Mouse (Mus musculus) erythroid progenitor cell, adult 5-6 weeks (primary cell): ENCODE measurements at regions not wholly inside any gene's neighbourhood (a gene's known extent, or its start where the extent isn't known, plus 50 kb on each side); places are given as distances from the start of the nearest gene placed in this dataset.

Experiments used
- ATAC-seq: replicated peaks from 2 replicates; pipeline ENCODE4 v1.8.0; 2016; ENCODE audit warnings: moderate number of reproducible peaks, mild to moderate bottlenecking, moderate TSS enrichment, inconsistent platforms; ENCODE audit not compliant: poor library complexity, low FRiP score, severe bottlenecking

DNA sequence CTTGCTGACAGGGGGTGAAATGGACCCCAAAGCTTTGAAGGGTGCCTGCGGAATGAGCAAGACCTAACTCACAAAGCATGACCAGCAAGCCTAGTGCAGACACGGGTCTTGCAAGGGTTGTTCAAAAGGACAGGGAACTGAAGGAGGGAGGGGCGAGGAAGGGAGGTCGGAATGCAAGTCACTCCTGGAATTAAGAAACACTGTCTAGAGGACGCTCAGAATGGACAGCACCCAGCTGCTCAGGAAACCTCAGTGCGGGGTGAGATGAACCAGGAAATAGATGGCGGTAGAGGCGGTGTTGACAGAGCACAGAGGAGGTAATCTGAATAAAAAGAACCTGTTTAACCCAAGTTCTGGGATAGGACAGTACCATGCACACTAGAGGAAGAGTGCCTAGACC lies 260.4 kb upstream of the Pard3b start:
- ATAC-seq, result no peak

DNA sequence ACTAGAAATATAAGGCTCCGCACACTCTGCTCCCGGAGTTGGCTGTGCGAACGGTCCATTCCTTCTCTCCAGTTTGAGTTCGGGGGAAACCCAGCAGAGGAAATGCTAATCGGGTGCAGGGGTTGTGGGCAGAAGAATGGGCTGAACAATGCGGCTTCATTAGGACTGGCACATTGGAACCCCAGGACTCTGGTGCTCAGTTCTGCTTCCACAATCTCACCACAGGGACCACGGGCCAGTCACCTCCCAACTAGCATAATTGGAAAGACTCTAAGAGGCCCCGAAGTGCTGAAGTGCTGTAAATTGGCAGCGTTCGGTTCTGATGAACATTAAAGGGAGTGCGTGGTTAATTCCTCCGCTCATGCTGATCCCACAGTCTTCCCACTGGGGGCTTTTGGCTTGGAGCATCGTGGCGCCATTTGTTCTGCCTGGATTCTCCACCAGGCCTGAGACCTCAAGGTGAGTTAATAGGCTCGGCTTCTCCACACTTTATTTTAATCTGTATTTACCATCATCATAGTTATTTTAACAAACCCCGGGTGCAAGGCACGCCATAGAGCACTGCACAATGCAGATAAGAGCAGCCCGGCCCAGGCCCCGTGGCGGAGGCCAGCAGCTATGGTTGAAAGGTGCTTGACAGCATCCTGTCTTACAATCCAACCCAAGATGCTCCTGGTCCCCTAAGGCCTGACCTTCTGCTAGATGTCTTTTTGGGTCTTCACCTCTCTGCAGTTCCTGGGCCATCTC lies 258.7 kb upstream of the Pard3b start:
- ATAC-seq, result no peak

DNA sequence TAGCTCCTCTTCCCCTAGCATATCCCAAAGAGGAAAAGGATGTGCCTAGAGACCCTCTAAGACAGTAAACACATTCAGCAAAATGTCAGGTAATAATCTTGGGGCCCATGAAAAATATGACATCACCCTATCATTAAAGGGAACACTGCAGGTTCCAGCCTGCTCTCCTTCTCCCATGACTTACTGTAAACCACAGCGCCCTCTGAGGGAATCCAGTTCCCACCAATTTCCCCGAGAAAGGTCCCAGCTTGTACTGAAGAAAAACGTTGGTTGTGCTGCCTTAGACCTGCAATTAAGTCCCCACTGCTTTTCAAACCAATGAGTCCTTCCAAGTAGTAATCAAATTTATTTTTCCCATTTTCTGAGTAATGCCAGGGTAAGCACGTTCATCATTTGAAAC lies 251.0 kb upstream of the Pard3b start:
- ATAC-seq, result no peak

DNA sequence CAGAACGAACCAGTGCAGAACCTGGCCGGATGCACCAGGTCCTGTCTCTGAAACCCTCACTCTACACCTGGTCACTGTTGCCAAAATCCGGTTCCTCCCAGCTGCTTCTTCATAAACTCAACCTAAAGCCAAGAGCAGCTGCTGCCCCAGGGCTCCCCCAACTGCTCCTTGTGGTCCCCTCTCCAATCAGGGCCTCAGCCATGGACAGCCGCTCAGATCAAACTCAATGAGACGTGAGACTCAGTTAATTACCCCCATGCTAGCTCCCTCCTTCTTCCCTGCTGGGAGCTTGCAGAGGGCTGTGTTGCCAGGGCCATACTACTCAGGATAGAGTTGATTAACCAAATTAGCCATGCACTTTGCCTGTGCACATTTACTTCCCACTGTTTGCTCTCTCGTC lies 240.8 kb upstream of the Pard3b start:
- no peak for ATAC-seq

DNA sequence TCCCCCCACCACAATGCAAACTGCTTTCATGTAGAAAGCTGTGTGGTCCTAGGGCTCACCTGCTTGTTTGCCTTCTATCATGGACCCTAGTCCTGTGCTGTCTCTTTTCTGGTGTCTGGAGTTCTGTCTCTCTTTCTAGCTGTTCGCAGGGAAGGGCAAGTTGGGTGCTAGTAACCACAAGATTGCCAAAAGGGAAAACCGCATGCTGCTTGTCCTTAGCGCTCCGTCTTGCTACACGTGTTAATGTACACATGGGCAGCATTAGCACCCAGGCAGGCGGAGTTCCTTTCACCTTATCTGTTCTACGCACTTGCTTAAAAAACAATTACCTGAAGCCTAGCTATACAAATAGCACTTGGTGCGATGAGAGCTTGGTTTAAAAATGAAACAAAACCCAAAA lies 236.3 kb upstream of the Pard3b start:
- no peak for ATAC-seq

DNA sequence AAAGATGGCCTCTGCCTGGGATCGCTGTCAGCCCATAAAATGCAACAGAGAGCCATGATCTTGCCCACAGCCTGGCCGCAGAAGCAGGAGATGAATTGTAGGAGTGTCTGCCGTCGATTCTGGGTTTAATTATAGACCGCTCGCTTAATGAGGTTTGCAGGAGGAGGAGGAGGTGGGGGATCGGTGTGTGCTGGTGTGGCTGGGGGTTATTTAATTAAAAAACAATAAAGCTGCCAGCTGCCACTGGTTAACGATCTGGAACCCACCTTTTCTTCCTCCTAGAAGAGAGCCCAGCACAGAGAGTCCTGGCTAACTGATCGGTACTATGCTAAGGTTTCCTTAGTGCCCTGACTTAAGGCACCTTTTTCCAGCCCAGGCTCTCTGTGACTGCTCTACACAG lies 231.4 kb upstream of the Pard3b start:
- ATAC-seq, result no peak

DNA sequence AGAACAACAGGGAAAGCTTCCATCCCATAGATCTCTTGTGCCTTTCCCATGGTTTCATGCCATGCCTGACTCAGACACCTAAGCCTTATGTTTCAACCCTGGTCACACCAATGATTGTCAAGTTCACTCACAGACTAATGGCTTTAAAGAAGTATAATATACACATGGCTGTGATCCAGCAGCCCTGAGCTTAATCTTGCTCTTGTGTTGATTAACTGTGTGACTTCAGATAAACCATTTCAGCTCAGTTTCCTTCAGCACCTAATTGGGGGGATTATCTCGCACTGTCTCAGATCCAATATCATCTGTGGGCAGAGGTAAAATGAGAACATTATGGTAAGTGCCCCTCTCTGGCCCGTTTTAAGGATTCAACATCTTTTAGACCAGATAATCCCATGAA lies 223.9 kb upstream of the Pard3b start:
- ATAC-seq, result no peak

DNA sequence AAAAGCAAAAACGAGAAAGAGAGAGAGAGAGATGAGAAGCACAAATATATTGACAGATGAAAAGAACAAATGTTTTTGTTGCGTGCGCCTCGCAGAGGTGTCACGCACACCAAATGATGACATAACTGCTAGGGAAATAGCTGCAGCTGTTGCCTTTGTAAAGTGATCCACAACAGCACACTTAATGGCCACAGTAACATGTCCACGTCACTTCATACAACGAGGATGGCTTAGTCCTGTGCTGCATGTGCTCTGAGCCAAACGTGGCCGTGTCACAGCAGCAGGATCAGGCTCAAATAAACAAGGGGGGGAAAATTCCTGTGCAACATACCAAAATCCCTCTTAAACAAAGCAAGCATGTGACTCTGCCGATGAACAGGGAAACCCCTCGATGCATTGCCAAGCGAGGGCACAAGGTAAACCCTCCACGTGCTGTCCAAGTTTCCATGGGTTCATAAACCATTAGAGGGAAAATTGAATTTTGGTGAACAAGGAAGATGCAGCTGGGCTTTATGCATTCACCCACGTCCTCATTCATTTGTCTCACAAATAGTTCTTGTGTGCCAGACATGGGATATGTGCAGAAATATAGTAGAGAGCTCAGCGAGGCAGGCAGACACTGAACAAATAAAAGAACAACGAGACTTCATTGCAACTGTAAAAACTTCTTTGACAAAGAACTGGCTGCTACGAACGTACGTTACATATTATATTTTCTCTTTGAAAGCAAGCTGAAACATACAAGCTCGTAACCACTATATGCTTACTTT lies 223.0 kb upstream of the Pard3b start:
- ATAC-seq, result no peak

DNA sequence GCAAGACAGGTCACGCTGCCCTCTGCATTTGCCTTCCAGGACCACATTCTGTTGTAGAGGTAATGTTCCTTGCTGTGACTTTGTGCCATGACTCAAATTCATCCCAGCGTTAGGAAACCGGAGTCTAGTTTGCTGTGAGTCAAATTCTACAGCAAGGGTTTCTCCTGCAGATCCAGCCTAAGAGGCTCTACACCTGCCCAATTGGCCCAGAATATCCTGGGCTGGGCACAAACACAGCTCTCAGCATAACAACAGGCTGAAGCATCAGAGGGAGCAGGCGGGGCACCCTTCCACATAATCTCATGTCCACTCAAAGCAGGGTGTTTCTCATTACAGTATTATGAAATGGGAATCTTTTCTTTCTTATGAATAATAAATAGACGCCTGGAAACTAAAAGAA lies 220.2 kb upstream of the Pard3b start:
- no peak for ATAC-seq

DNA sequence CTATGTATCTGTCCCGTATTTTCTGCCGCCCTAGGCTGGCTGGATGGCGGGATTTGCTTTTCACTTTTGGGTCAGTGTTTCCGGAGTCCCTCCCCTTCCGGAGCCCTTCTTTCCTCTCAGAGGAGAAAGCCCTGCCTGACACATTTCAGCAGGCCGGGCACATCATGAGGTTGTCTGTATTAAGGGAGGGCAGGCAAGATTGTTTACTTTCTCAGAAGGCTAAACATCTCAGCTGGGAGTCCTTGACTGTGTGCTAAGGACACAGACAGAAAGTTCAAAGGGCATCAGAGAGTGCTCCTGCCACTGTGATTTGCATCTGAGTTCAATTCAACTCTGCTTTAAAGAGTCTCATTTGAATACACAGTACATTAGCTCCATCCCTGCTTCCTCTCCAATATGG lies 218.8 kb upstream of the Pard3b start:
- ATAC-seq, result no peak

DNA sequence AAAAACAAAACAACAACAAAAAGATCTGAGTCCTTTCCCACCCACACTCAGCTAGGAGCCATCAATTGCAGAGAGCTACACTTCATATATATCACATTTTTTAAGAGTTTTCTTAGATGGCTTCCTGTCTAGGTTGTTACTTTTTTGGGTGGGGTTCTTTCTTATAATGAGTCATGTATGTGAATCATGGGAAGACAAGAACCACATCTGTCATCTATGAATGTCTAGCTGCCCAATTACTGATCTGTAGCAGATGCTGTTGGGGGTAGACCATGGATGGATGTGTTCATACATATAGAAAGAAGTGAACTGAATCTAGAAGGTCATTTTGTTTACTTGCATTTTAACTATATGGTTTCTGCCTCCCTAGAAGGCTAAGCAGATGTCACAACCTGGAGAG lies 215.4 kb upstream of the Pard3b start:
- no peak for ATAC-seq

DNA sequence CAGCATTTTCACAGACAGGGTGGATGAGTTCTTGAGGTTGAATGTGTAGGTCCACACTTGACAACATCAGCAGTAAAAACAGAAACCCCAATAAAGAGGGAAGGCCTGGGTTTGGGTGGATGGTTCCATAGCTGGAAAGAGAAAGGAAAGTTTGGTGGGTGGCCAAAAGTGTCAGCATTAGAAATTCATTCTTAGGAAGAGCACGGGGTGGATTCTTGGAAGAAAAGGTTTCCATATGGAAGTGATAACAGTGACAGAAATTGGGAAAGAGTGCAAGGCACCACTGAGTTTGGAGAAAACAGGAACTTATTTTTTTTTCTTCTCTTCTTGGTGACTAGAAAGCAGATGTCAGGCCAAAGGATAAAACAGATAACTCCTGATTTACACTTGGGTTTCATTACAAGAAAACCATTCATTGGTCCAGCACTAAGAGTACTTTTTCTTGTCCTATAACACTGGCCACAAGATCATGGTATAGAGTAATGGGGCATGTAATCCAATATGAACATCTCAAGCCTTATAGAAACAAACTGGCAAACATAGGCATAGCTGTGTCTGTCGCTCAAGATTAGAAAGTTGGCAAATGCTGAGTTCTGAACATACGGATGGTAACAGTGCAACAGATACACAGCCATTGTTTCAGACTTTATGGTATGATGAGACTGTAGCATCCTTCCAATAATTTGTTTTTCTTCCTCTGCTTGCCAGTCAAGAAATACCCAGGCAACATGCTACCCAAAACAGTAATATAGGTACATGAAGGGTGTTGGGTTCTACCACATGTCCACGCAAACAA lies 209.7 kb upstream of the Pard3b start:
- no peak for ATAC-seq

DNA sequence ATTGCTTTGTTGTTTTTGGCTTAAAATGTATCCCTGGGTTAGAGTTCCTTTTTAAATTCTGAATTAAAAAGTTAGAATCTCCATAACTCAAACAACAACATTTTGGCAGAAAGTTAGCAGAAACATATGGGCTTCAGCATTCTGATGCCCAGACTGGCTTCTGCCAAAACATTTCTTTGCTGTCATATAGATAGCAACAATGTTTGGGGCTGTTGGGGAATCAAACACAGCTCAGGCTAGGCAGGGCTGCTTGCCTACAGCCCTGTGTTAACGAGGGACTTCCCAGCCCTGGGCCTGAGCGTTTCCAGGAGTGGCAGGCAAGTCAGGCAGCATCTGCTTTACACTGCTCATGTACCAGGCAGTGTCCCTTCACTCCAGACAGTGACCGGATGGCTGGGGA lies 201.0 kb upstream of the Pard3b start:
- ATAC-seq, result no peak

DNA sequence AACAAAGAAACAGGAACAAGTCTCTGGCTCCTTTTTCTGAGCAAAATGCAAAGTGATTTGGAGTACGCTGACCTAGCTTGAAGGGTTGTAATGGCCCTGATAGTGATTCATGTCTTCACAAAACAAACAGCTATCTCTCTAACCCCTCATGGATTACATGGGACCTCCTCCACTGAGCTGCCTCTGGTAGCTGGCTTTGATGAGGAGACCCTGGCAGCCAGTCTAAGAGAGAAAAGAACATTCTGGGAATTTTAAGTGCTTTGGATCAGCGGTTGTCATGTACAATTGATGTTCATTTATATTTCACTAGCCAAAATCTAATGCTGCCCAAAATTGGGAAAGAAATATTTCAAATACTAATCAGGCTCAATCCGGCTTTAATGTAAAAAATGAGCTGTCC lies 177.2 kb upstream of the Pard3b start:
- no peak for ATAC-seq

DNA sequence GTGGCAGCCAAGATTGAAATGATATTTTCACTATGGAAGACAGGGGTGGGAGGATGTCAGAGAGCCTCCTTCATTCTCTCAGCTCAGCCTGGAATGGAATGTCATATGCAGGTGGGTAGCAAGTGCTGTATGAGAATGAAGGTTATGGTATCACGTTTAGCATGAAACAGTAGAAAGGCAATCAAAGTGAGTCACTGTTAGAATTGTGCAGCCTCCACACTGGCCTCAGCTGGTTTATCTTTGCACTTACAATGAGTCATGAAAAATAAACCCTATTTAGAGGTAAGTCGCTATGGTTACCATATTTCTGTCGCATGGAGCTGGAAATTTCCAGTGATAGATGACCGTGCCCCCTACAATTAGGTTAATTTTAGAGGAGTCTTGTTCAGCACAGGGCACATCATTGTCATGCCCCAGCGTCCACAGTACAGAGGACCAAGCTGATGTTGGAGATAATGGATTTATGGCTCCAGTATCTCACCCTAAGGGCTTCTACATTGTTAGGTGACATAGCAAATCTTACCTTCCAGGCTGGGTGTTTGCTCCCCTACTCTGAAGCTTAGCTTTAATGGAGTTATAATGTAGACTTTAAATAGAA lies 167.9 kb upstream of the Pard3b start:
- no peak for ATAC-seq

DNA sequence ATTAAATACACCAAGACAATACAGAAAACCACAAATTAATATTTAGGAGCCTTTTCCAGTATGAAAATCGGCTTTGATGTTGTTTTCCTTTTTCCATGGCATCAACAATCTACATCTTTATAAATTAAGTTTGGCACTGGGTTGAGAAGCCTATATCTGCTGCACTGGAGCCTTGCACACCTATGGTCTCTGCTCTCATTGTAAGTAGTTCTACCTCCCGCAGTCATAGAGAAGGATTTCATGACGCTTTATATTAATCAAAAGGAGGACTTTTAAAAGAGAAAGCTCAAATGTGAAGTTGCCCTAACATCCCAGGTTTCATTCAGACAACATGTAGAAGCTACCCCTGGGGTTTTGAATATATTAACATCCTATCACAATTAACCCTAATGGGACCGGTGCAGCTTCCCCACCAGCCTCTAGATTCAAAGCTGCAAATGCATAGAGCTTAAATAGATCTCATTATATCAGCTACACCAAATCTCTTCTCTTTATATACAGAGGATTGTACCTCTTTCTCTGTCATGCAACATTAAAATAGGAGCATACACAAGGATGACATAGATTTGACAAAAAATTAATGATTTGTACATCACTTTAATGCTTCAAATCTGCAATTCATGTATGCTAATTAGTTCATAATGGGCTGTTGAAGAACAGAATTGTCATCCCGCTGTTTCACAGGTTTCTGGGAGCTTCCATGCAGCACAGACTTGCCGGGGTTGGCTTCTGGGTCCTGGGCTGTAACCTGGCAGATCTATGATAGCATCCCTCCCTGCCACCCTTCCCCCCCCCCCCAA lies 166.6 kb upstream of the Pard3b start:
- ATAC-seq, result no peak

DNA sequence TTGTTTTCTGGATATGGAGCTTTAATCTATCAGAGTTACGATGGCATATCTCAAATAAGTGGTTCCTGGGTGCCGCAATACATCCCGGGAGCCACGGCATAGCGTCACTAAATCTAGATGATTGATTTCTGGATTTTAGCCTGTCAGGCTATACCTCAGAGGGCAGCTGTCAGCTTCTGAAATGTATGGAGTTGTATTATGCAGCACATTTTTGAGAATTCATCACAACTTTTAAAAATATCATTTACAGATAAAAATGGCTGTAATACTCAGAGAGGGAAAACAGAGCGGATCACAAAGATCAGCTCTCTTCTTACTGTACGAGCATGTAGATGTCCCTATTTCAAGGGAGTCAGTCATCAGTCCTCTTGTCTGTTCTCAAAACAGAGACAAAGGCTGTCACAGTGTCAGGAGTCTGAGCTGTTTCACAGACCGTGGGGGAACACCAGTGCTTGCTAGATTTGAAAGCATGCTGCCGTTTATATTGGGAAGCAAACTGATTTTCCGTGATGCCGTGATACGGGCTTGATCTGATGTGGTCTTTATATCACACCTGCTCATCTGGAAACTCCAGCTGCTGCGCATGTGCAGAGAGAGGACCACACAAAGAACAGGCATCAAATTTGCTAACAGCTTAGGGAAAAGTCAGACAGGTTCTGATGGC lies 165.9 kb upstream of the Pard3b start:
- no peak for ATAC-seq

DNA sequence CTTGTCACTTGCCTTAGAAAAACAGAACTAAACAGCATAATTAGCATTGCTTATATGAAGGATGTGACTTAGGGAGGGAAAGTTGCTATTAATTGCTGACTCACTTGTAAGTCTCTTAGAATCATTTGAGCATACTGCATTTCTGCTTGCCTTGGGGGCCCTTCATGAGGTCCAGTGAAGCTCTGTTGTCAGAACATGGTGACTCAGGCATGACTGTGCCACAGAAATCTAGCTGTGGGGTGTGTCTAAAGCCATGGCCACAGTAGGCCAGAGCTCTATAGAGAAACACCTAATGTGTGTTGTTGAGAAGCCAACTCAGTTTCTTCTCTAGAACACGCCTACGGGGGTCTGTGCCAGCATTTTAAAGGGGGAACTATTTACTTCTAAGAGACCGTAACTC lies 153.2 kb upstream of the Pard3b start:
- ATAC-seq, result no peak

DNA sequence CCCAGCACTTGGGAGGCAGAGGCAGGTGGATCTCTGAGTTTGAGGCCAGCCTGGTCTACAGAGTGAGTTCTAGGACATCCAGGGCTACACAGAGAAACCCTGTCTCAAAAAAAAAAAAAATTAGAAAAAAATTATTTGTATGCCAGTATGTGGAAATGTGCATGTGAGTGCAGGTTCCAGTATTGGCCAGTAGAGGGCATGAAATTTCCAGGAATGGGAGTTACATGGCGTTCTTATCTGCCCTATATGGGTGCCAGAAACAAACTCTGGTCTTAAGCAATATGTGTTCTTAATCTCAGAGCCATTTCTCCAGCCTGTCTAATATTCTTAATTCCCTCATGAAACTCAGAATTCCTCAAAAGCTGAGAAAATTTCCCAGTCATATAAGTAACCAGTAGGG lies 113.7 kb upstream of the Pard3b start:
- ATAC-seq, result no peak
